Mouse (Mus musculus) lung, embryonic 16.5 days (tissue): ENCODE results near the gene Mast1. TPM values are rescaled to one million over a fixed set of nuclear protein-coding genes. Genes with fewer than 3 reads are reported as not detected.
A peak's percentile ranks its signal among the peaks of the same experiment; 100 is the strongest.

ENCODE experiments used
- ATAC-seq: fragments of 200-750 bp; cut with Nextera tagmentation; 2 replicates; pipeline ENCODE4 v1.8.0; 2017; ENCODE audit warnings: low read depth, mild to moderate bottlenecking, moderate library complexity
- H3K27ac ChIP-seq: fragments of 300-500 bp; sonication (generic); 2 replicates; pipeline ENCODE4 v1.5.1; 2014; ENCODE audit warnings: mild to moderate bottlenecking, control low read depth, low read length
- H3K27me3 ChIP-seq: fragments of 300-500 bp; sonication (generic); 2 replicates; pipeline ENCODE4 v1.6.1; 2014; ENCODE audit warnings: low read depth, low read length, mixed read lengths; ENCODE audit not compliant: control insufficient read depth, insufficient read depth
- H3K36me3 ChIP-seq: fragments of 300-500 bp; sonication (generic); 2 replicates; pipeline ENCODE4 v1.6.1; 2014; ENCODE audit warnings: low read length; ENCODE audit not compliant: control insufficient read depth, insufficient read depth
- H3K4me1 ChIP-seq: fragments of 300-500 bp; sonication (generic); replicated peaks from 2 replicates; pipeline ENCODE4 v1.6.1; 2014; ENCODE audit warnings: low read length, mixed read lengths; ENCODE audit not compliant: control insufficient read depth, insufficient read depth
- H3K4me2 ChIP-seq: fragments of 300-500 bp; sonication (generic); 2 replicates; pipeline ENCODE4 v1.6.1; 2014; ENCODE audit warnings: low read depth, low read length, control low read depth
- H3K4me3 ChIP-seq: fragments of 300-500 bp; sonication (generic); 2 replicates; pipeline ENCODE4 v1.5.1; 2014; ENCODE audit warnings: mild to moderate bottlenecking, low read length, control low read depth
- H3K9ac ChIP-seq: fragments of 300-500 bp; sonication (generic); 2 replicates; pipeline ENCODE4 v1.6.1; 2014; ENCODE audit warnings: low read length, control low read depth
- H3K9me3 ChIP-seq: fragments of 300-500 bp; sonication (generic); 2 replicates; pipeline ENCODE4 v1.6.1; 2016; ENCODE audit warnings: low read length; ENCODE audit not compliant: control insufficient read depth
- WGBS: fragments of 180-500 bp; shearing (Covaris S2); extraction: QIAGEN DNeasy Blood & Tissue Kit; methylation state at CpG from one replicate; pipeline ENCODE4 v1.1.7; 2014; 5-methylcytosine and 5-hydroxymethylcytosine counted together
- polyA plus RNA-seq: library from polyadenylated mRNA; unstranded; fragments of >200 nt; fragmentation: Nextera tagmentation; extraction: Ambion mirVana; gene quantifications from 2 replicates; pipeline ENCODE4 v1.2.1, GENCODE M21; 2015

Gene Mast1
- polyA plus RNA-seq, 1 experiment from 2014 or later = 0.64 TPM

- WGBS = 1% methylated on average over 50 of the region's 67 CpGs
- H3K9ac ChIP-seq = no peak overlapping the region
These were observed 8.7 kb upstream of the Mast1 start for GRCm38 (mm10) chr8:84945633-84946527.

GRCm38 (mm10) chr8:84945235-84945632, 8.1 kb upstream of the Mast1 start:
- ATAC-seq = 0 out of 2 replicates have a peak, but pooled peaks have one; percentile 13
- peaks cover 44% of the 10 kb centered on the region for H3K27me3 ChIP-seq
- H3K4me1 ChIP-seq = peaks cover 10% of the 10 kb centered on the region; the same call in 1 of the 2 replicates
- no peak overlapping the region for H3K27ac ChIP-seq
- H3K4me3 ChIP-seq = no peak overlapping the region
- H3K9ac ChIP-seq = no peak overlapping the region
- no peaks in the 10 kb centered on the region for H3K36me3 ChIP-seq
- no peaks in the 10 kb centered on the region for H3K9me3 ChIP-seq
- 4% methylated on average over 11 of the region's 11 CpGs for WGBS
- no peak overlapping the region for H3K4me2 ChIP-seq

More at GRCm38 (mm10) chr8:84945633-84946527, 8.7 kb upstream of the Mast1 start:
- no peaks in the 10 kb centered on the region for H3K9me3 ChIP-seq
- H3K4me3 ChIP-seq = peak overlapping the region; percentile 49
- ATAC-seq = 0 out of 2 replicates have a peak, but pooled peaks have one; percentile 18
- H3K27ac ChIP-seq = no peak overlapping the region
- peak overlapping the region; percentile 82 for H3K4me2 ChIP-seq
- peaks cover 10% of the 10 kb centered on the region; the same call in 1 of the 2 replicates for H3K4me1 ChIP-seq
- H3K27me3 ChIP-seq = peaks cover 48% of the 10 kb centered on the region
- H3K36me3 ChIP-seq = no peaks in the 10 kb centered on the region

- WGBS = 4% methylated on average over 26 of the region's 26 CpGs
- Histone ChIP-seq H3K27me3 (peaks cover 44% of the 10 kb centered on the region), H3K9ac (no peak overlapping the region), H3K27ac (no peak overlapping the region), H3K4me3 (no peak overlapping the region), H3K9me3 (no peaks in the 10 kb centered on the region), H3K4me1 (peaks cover 10% of the 10 kb centered on the region; the same call in 1 of the 2 replicates), H3K4me2 (no peak overlapping the region), H3K36me3 (no peaks in the 10 kb centered on the region)
- ATAC-seq = 0 out of 2 replicates have a peak, but pooled peaks have one; percentile 41
These were observed 7.5 kb upstream of the Mast1 start for GRCm38 (mm10) chr8:84944478-84945160.

- H3K4me3 ChIP-seq = no peak overlapping the region
- peaks cover 10% of the 10 kb centered on the region; the same call in 1 of the 2 replicates for H3K4me1 ChIP-seq
- ATAC-seq = no peak
- H3K4me2 ChIP-seq = no peak overlapping the region
- no peak overlapping the region for H3K9ac ChIP-seq
- H3K9me3 ChIP-seq = no peaks in the 10 kb centered on the region
- no peak overlapping the region for H3K27ac ChIP-seq
- WGBS = 13% methylated on average over 4 of the region's 4 CpGs
- peaks cover 45% of the 10 kb centered on the region for H3K27me3 ChIP-seq
- H3K36me3 ChIP-seq = no peaks in the 10 kb centered on the region
These were observed 6.5 kb upstream of the Mast1 start for GRCm38 (mm10) chr8:84943699-84944098.

- Histone ChIP-seq H3K4me2 (no peak overlapping the region), H3K27me3 (peaks cover 52% of the 10 kb centered on the region)
These were observed 694 bp upstream of the Mast1 start for GRCm38 (mm10) chr8:84937620-84938485.

GRCm38 (mm10) chr8:84936041-84936961, 858 bp downstream of the Mast1 start:
- Histone ChIP-seq H3K4me1 (peaks cover 4% of the 10 kb centered on the region), H3K4me2 (peak overlapping the region; percentile 66), H3K9ac (0 out of 2 replicates have a peak overlapping the region, but pooled peaks have one; percentile 1), H3K36me3 (no peaks in the 10 kb centered on the region), H3K27me3 (peaks cover 53% of the 10 kb centered on the region), H3K9me3 (no peaks in the 10 kb centered on the region), H3K4me3 (peak overlapping the region; percentile 41), H3K27ac (no peak overlapping the region)
- 20% methylated on average over 23 of the region's 23 CpGs for WGBS
- no peak for ATAC-seq

More at GRCm38 (mm10) chr8:84937620-84938485, 694 bp upstream of the Mast1 start:
- Histone ChIP-seq H3K36me3 (no peaks in the 10 kb centered on the region), H3K4me1 (peaks cover 4% of the 10 kb centered on the region), H3K9me3 (no peaks in the 10 kb centered on the region), H3K9ac (no peak overlapping the region), H3K27ac (no peak overlapping the region), H3K4me3 (peak overlapping the region; percentile 41; the same call in 1 of the 2 replicates)
- WGBS = 63% methylated on average over 13 of the region's 13 CpGs
- ATAC-seq = no peak

- Histone ChIP-seq H3K36me3 (no peaks in the 10 kb centered on the region), H3K4me1 (peaks cover 4% of the 10 kb centered on the region), H3K4me2 (no peak overlapping the region), H3K4me3 (no peak overlapping the region), H3K27ac (no peak overlapping the region), H3K9me3 (no peaks in the 10 kb centered on the region), H3K9ac (no peak overlapping the region), H3K27me3 (peaks cover 59% of the 10 kb centered on the region)
- peak; percentile 28; the same call in 1 of the 2 replicates for ATAC-seq
- 4% methylated on average over 14 of the region's 14 CpGs for WGBS
These were observed 1.7 kb downstream of the Mast1 start for GRCm38 (mm10) chr8:84935489-84935888.

GRCm38 (mm10) chr8:84934860-84935259, 2.3 kb downstream of the Mast1 start:
- H3K36me3 ChIP-seq = no peaks in the 10 kb centered on the region
- ATAC-seq = peak; percentile 49
- no peak overlapping the region for H3K4me3 ChIP-seq
- no peaks in the 10 kb centered on the region for H3K9me3 ChIP-seq
- peaks cover 64% of the 10 kb centered on the region for H3K27me3 ChIP-seq
- under 1% methylated on average over 15 of the region's 15 CpGs for WGBS
- H3K4me1 ChIP-seq = peaks cover 4% of the 10 kb centered on the region
- no peak overlapping the region for H3K9ac ChIP-seq
- H3K4me2 ChIP-seq = no peak overlapping the region
- no peak overlapping the region for H3K27ac ChIP-seq
